Mouse (Mus musculus): ENCODE results near the gene Ubash3b. TPM values are rescaled to one million over a fixed set of nuclear protein-coding genes. Genes with fewer than 3 reads are reported as not detected.

Ubash3b gene
- total RNA-seq, 2 experiments from 2014 or later = 5.9 to 7.2 TPM

Other genes with a start within 250 kb of the Ubash3b start
- gene Jhy, start 197.6 kb downstream of the Ubash3b start, total RNA-seq (2014; fragmentation: Nextera tagmentation) = not detected in 2 replicates
- gene Jhy, start 197.6 kb downstream of the Ubash3b start, total RNA-seq (2017) = not detected in 2 replicates
- not detected in 2 replicates for gene Crtam, start 157.1 kb downstream of the Ubash3b start, total RNA-seq (2014; fragmentation: Nextera tagmentation)
- gene Crtam, start 157.1 kb downstream of the Ubash3b start, total RNA-seq (2017) = 0.10 TPM in 1 of 2 replicates, not detected in the other